Mouse (Mus musculus) CH12.LX (cell line): ENCODE measurements around the gene Nxn. TPM values are rescaled to one million over a fixed set of nuclear protein-coding genes. Genes with fewer than 3 reads are reported as not detected.

ENCODE experiments used
- DNase-seq: peaks from one replicate; pipeline ENCODE4 v3.0.0-alpha.2; 2013; ENCODE audit errors: extremely low read depth
- H3K27ac ChIP-seq: 2 replicates; pipeline ENCODE4 v1.5.1; 2012; ENCODE audit warnings: low read depth, mild to moderate bottlenecking, control low read depth, moderate library complexity; ENCODE audit not compliant: insufficient read depth
- H3K27me3 ChIP-seq: replicated peaks from 2 replicates; pipeline ENCODE3; 2012; ENCODE audit warnings: inconsistent platforms
- H3K36me3 ChIP-seq, 2 experiments: replicated peaks in 1 of 2; 2 replicates each; pipeline versions ENCODE3 to v1.6.1; 2012; ENCODE audit warnings: inconsistent platforms in 1 of 2, low read length in 1 of 2, mild to moderate bottlenecking in 1 of 2, mixed read lengths in 1 of 2, moderate library complexity in 1 of 2; ENCODE audit not compliant: control insufficient read depth in 1 of 2, insufficient read depth in 1 of 2
- H3K4me1 ChIP-seq, 2 experiments: 2 replicates each; pipeline ENCODE4 v1.6.1; 2012; ENCODE audit warnings: inconsistent platforms in 1 of 2, moderate library complexity in 1 of 2; ENCODE audit not compliant: insufficient read depth in 2 of 2, control insufficient read depth in 1 of 2
- H3K4me2 ChIP-seq: 2 replicates; pipeline ENCODE4 v1.6.1; 2012; ENCODE audit warnings: low read depth, mild to moderate bottlenecking, control low read depth; ENCODE audit not compliant: poor library complexity, insufficient read depth, severe bottlenecking
- H3K4me3 ChIP-seq, 3 experiments: fragments of 150-350 bp in 1 of 3; sonication (generic) in 1 of 3; replicated peaks in 1 of 3; 2 replicates each; pipeline versions ENCODE3 to v1.5.1; 2011 to 2012; ENCODE audit warnings: low read depth in 2 of 3, low read length in 2 of 3, mild to moderate bottlenecking in 2 of 3, moderate library complexity in 2 of 3, control low read depth in 1 of 3, improper control_type of control experiment in 1 of 3, inconsistent platforms in 1 of 3, mixed read lengths in 1 of 3; ENCODE audit not compliant: poor library complexity in 1 of 3
- H3K79me2 ChIP-seq: replicated peaks from 2 replicates; pipeline ENCODE4 v1.6.1; 2012; ENCODE audit warnings: mild to moderate bottlenecking, moderate library complexity; ENCODE audit not compliant: control insufficient read depth, poor library complexity, insufficient read depth, severe bottlenecking; ENCODE audit errors: extremely low read depth
- H3K9ac ChIP-seq: 2 replicates; pipeline ENCODE4 v1.6.1; 2012; ENCODE audit warnings: low read depth, mild to moderate bottlenecking, control low read depth, moderate library complexity; ENCODE audit not compliant: insufficient read depth
- H3K9me3 ChIP-seq: replicated peaks from 2 replicates; pipeline ENCODE3; 2012; ENCODE audit warnings: low read length, inconsistent platforms, mixed read lengths
- BHLHE40 ChIP-seq: IDR thresholded peaks from 2 replicates; pipeline ENCODE4 v1.6.1; 2011; ENCODE audit warnings: mild to moderate bottlenecking, low read depth, low read length, improper control_type of control experiment
- CHD2 ChIP-seq: IDR thresholded peaks from 2 replicates; pipeline ENCODE4 v1.6.1; 2011; ENCODE audit warnings: low read length, improper control_type of control experiment
- CTCF ChIP-seq, 2 experiments: IDR thresholded peaks in 1 of 2; conservative IDR thresholded peaks in 1 of 2; 2 replicates each; pipeline ENCODE4 v1.5.1; 2011 to 2012; ENCODE audit warnings: low read depth in 2 of 2, low read length in 2 of 2, improper control_type of control experiment in 1 of 2, inconsistent platforms in 1 of 2, mild to moderate bottlenecking in 1 of 2, moderate library complexity in 1 of 2
- EP300 ChIP-seq: IDR thresholded peaks from 2 replicates; pipeline ENCODE4 v1.6.1; 2011; ENCODE audit warnings: low read length, improper control_type of control experiment
- GABPA ChIP-seq: IDR thresholded peaks from 2 replicates; pipeline ENCODE4 v1.6.1; 2012; ENCODE audit warnings: low read depth, low read length, improper control_type of control experiment, inconsistent platforms; ENCODE audit not compliant: insufficient replicate concordance
- JUND ChIP-seq: conservative IDR thresholded peaks from 2 replicates; pipeline ENCODE4 v1.6.1; 2011; ENCODE audit warnings: low read depth, low read length, improper control_type of control experiment
- KAT2A ChIP-seq: IDR thresholded peaks from 2 replicates; pipeline ENCODE4 v1.6.1; 2012; ENCODE audit warnings: low read length, improper control_type of control experiment, inconsistent platforms; ENCODE audit not compliant: insufficient replicate concordance
- MAFK ChIP-seq: IDR thresholded peaks from 2 replicates; pipeline ENCODE4 v1.6.1; 2011; ENCODE audit warnings: low read length, improper control_type of control experiment; ENCODE audit not compliant: insufficient replicate concordance
- MYC ChIP-seq: IDR thresholded peaks from 2 replicates; pipeline ENCODE4 v1.6.1; 2011; ENCODE audit warnings: low read depth, mild to moderate bottlenecking, improper control_type of control experiment, low read length
- NELFE ChIP-seq: IDR thresholded peaks from 2 replicates; pipeline ENCODE4 v1.6.1; 2011; ENCODE audit warnings: low read depth, low read length, improper control_type of control experiment
- NRF1 ChIP-seq: IDR thresholded peaks from 2 replicates; pipeline ENCODE4 v1.6.1; 2014; ENCODE audit warnings: low read depth, mild to moderate bottlenecking, inconsistent platforms, low read length, improper control_type of control experiment, moderate library complexity
- PAX5 ChIP-seq: IDR thresholded peaks from 2 replicates; pipeline ENCODE4 v1.6.1; 2012; ENCODE audit warnings: low read length, inconsistent platforms, mixed read lengths
- POLR2AphosphoS2 ChIP-seq: IDR thresholded peaks from 2 replicates; pipeline ENCODE4 v1.6.1; 2011; ENCODE audit warnings: low read depth, low read length, improper control_type of control experiment
- RCOR1 ChIP-seq: conservative IDR thresholded peaks from 2 replicates; pipeline ENCODE4 v1.6.1; 2012; ENCODE audit warnings: low read depth, mild to moderate bottlenecking, inconsistent platforms, low read length, improper control_type of control experiment
- SIN3A ChIP-seq: IDR thresholded peaks from 2 replicates; pipeline ENCODE4 v1.6.1; 2012; ENCODE audit warnings: low read length, improper control_type of control experiment, inconsistent platforms
- TBP ChIP-seq: conservative IDR thresholded peaks from 2 replicates; pipeline ENCODE4 v1.6.1; 2011; ENCODE audit warnings: low read depth, low read length, improper control_type of control experiment
- TCF12 ChIP-seq: IDR thresholded peaks from 2 replicates; pipeline ENCODE4 v1.6.1; 2014; ENCODE audit warnings: low read depth, mild to moderate bottlenecking, inconsistent platforms, low read length, improper control_type of control experiment
- USF2 ChIP-seq: conservative IDR thresholded peaks from 2 replicates; pipeline ENCODE4 v1.6.1; 2011; ENCODE audit warnings: low read depth, low read length, improper control_type of control experiment
- ZKSCAN1 ChIP-seq: IDR thresholded peaks from 2 replicates; pipeline ENCODE4 v1.6.1; 2012; ENCODE audit warnings: low read depth, inconsistent platforms, low read length, improper control_type of control experiment, borderline replicate concordance
- ZMIZ1 ChIP-seq: IDR thresholded peaks from 2 replicates; pipeline ENCODE4 v1.6.1; 2012; ENCODE audit warnings: low read depth, mild to moderate bottlenecking, inconsistent platforms, low read length, improper control_type of control experiment
- dilution Hi-C: fragments of 300-500 bp; cut with MboI; formaldehyde crosslinking; loops from 2 replicates; pipeline ENCODE4 v1.14.3; 2020; ENCODE audit warnings: low sequenced_read_pairs; ENCODE audit not compliant: extremely low pct_unique_long_range_greater_than_20kb, extremely low pct_ligation_motif_present
- in situ Hi-C: fragments of 300-500 bp; cut with MboI; formaldehyde crosslinking; loops from 3 replicates; pipeline ENCODE4 v1.14.3; 2019; ENCODE audit warnings: low sequenced_read_pairs, low pct_ligation_motif_present, low pct_unique_long_range_greater_than_20kb, mixed read lengths
- polyA plus RNA-seq: library from polyadenylated mRNA; unstranded; fragments of >175 nt; gene quantifications from 2 replicates; pipeline ENCODE4 v1.2.1, GENCODE M21; 2012; ENCODE audit warnings: low read depth; ENCODE audit not compliant: insufficient read length
- total RNA-seq, 2 experiments: library from RNA; depleted of rRNA; stranded (reverse); fragments of 300-350 nt in 1 of 2; fragments of >200 nt in 1 of 2; gene quantifications; 2 replicates each; pipeline ENCODE4 v1.2.3; 2012 to 2014

Gene Nxn
- total and polyA plus RNA-seq, 3 experiments = 15.3 to 24.8 (median 19.2) TPM

DNA sequence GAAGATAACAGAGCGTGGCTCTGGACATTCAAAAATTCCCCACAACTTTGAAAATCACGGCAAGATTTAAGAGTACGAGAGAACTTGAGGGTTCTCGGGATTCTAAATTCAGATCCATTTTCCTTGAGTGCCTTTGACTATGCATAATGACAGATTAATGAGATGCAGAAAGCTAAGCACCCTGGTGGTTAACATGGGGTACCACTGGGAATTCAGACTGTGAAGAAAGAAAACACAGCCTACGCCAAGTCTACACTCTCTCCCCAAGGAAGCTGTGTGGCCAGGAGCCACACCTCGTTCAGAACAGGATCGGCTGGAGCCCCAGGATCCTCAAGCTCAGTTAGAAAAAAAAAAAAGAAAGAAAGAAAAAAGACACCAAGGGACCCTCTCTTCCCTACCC, 6.4 kb downstream of the Nxn start:
- H3K79me2 ChIP-seq = no peaks in the 10 kb centered on the region; the same call in 1 of the 2 replicates
- in situ Hi-C loops = loop anchor here (5.0 kb wide), 1 partner anchor 45 kb away; no protein-coding TSS in a partner anchor
- peaks cover 0 to 9% of the 10 kb centered on the region in 2 experiments for H3K36me3 ChIP-seq
- H3K4me1 ChIP-seq = peaks cover 4 to 21% of the 10 kb centered on the region in 2 experiments; a peak in 2 of 4 replicates
- H3K4me3 ChIP-seq = no peak overlapping the region
- H3K9ac ChIP-seq = no peak overlapping the region
- no peak overlapping the region for H3K27ac ChIP-seq
- DNase-seq = no peak
- H3K27me3 ChIP-seq = no peaks in the 10 kb centered on the region
- H3K9me3 ChIP-seq = peaks cover 2% of the 10 kb centered on the region
- no peak for TF ChIP-seq ZMIZ1
- no peak for TF ChIP-seq EP300
- TF ChIP-seq RCOR1 = no peak
- TF ChIP-seq CTCF (conservative IDR thresholded peaks at IDR 0.05 in 1 of 2, IDR thresholded peaks at IDR 0.05 in 1 of 2; ENCODE audit: low read depth in 2 of 2, low read length in 2 of 2) = no peak
- TF ChIP-seq POLR2AphosphoS2 = no peak
- no peak for TF ChIP-seq CHD2
- no peak for TF ChIP-seq SIN3A
- TF ChIP-seq NELFE = no peak
- dilution Hi-C loops = no loop called here
- no peak overlapping the region for H3K4me2 ChIP-seq

DNA sequence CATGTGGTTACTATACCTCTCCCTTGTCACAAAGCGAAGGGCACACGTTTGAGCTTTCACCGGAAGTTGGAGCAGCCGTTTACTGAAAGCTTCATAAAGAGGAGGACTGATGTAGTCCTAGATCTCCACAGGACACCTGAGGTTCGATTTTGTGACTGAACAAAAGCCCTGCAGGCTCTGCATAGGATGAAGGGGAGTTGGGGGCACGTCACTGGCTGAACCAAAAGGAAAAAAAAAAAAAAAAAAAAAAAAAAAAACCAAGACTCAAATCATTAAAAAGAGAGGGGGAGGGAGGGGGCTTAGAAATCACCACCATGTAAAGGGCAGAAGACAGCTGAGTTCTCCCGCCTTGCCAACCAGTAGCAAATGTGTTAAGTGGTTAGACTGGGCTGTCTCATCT, 10.2 kb downstream of the Nxn start:
- no peak overlapping the region for H3K4me2 ChIP-seq
- H3K79me2 ChIP-seq = no peaks in the 10 kb centered on the region
- no peak for TF ChIP-seq GABPA
- TF ChIP-seq BHLHE40 = no peak
- TF ChIP-seq TBP = no peak
- TF ChIP-seq TCF12 = no peak
- TF ChIP-seq MYC = no peak
- no peak for TF ChIP-seq CHD2
- TF ChIP-seq MAFK = no peak
- TF ChIP-seq SIN3A = no peak
- TF ChIP-seq JUND = no peak
- TF ChIP-seq POLR2AphosphoS2 = no peak
- TF ChIP-seq RCOR1 = no peak
- TF ChIP-seq CTCF (conservative IDR thresholded peaks at IDR 0.05 in 1 of 2, IDR thresholded peaks at IDR 0.05 in 1 of 2; ENCODE audit: low read depth in 2 of 2, low read length in 2 of 2) = no peak
- no peak for TF ChIP-seq USF2
- no peak for TF ChIP-seq NRF1
- TF ChIP-seq ZKSCAN1 = no peak
- no peak for TF ChIP-seq KAT2A
- TF ChIP-seq PAX5 = no peak
- TF ChIP-seq, all 38 proteins: peak for 0
- Histone ChIP-seq H3K27ac (no peak overlapping the region), H3K36me3 (peaks cover 0 to 9% of the 10 kb centered on the region in 2 experiments), H3K27me3 (no peaks in the 10 kb centered on the region), H3K4me1 (peaks cover 4 to 6% of the 10 kb centered on the region in 2 experiments; a peak in 2 of 4 replicates), H3K9ac (no peak overlapping the region), H3K9me3 (peaks cover 2% of the 10 kb centered on the region), H3K4me3 (no peak overlapping the region)
- in situ Hi-C loops = no loop called here
- dilution Hi-C loops = no loop called here
- no peak for DNase-seq
